Mouse (Mus musculus) neural tube, embryonic 15.5 days (tissue): Measurements from ENCODE around the gene P2ry6. TPM values are rescaled to one million over a fixed set of nuclear protein-coding genes. Genes with fewer than 3 reads are reported as not detected.
A peak's percentile ranks its signal among the peaks of the same experiment; 100 is the strongest.

ENCODE experiments used
- ATAC-seq: fragments of 200-750 bp; cut with Nextera tagmentation; 2 replicates; pipeline ENCODE4 v1.8.0; 2017; ENCODE audit warnings: mild to moderate bottlenecking, moderate TSS enrichment, moderate library complexity; ENCODE audit not compliant: low FRiP score
- H3K27ac ChIP-seq: fragments of 300-500 bp; sonication (generic); replicated peaks from 2 replicates; pipeline ENCODE4 v1.5.1; 2015; ENCODE audit warnings: mild to moderate bottlenecking, inconsistent platforms
- H3K27me3 ChIP-seq: fragments of 300-500 bp; sonication (generic); replicated peaks from 2 replicates; pipeline ENCODE4 v1.6.1; 2015; ENCODE audit warnings: inconsistent platforms
- H3K36me3 ChIP-seq: fragments of 300-500 bp; sonication (generic); 2 replicates; pipeline ENCODE4 v1.6.1; 2015; ENCODE audit warnings: inconsistent platforms
- H3K4me1 ChIP-seq: fragments of 300-500 bp; sonication (generic); 2 replicates; pipeline ENCODE4 v1.6.1; 2015; ENCODE audit warnings: inconsistent platforms
- H3K4me2 ChIP-seq: fragments of 300-500 bp; sonication (generic); 2 replicates; pipeline ENCODE4 v1.6.1; 2015; ENCODE audit warnings: inconsistent platforms, mild to moderate bottlenecking, moderate library complexity
- H3K4me3 ChIP-seq: fragments of 300-500 bp; sonication (generic); replicated peaks from 2 replicates; pipeline ENCODE4 v1.5.1; 2015; ENCODE audit warnings: mild to moderate bottlenecking, inconsistent platforms
- H3K9ac ChIP-seq: fragments of 300-500 bp; sonication (generic); replicated peaks from 2 replicates; pipeline ENCODE4 v1.6.1; 2015; ENCODE audit warnings: mild to moderate bottlenecking, inconsistent platforms
- H3K9me3 ChIP-seq: fragments of 300-500 bp; sonication (generic); replicated peaks from 2 replicates; pipeline ENCODE4 v1.6.1; 2016; ENCODE audit warnings: inconsistent platforms
- WGBS: fragments of 180-500 bp; shearing (Covaris S2); methylation state at CpG from one replicate; pipeline ENCODE4 v1.1.7; 2015; ENCODE audit warnings: mixed read lengths; 5-methylcytosine and 5-hydroxymethylcytosine counted together
- polyA plus RNA-seq: library from polyadenylated mRNA; unstranded; fragments of >200 nt; fragmentation: Nextera tagmentation; extraction: Ambion mirVana; gene quantifications from 2 replicates; pipeline ENCODE4 v1.2.1, GENCODE M21; 2015

Gene P2ry6
- polyA plus RNA-seq, 1 experiment from 2014 or later: 4.1 TPM

DNA sequence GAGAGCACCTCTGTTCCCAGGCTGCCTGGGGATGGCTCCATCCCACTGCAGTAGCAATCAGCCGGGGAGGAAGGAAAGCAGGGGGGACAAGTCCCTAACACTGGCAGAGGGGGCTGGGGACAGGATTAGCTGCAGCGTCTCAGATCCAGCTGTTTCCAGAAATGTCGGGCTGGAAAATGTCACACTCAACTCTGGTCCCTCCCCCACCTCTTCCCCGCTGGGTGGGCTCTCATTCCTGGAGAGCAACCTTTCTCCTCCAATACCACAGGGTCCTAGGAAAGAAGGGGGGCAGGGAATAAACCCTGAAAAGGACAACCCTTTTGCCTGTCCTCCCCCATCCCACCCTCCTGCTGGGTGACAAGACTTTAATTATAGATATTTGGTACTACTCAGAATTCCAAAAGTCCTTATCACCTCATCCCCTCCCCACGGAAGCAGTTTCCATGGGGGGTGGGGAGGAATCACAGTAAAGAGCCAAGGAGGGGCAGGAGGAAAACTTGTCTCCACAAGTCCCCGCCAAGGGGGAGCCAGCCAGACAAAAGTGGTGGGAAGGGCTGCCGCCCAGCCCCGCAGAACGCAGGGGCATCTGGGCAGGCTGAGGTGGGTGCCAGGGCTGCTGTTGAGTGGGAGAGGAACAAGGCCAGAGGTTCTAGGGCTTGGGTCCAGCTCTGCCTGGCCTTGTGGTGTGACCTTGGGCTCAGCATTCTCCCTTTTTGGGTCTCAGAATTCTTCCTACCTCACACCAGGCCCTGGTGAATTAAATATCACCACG lies 49.6 kb downstream of the P2ry6 start:
- peak overlapping the region; percentile 74 for H3K4me2 ChIP-seq

DNA sequence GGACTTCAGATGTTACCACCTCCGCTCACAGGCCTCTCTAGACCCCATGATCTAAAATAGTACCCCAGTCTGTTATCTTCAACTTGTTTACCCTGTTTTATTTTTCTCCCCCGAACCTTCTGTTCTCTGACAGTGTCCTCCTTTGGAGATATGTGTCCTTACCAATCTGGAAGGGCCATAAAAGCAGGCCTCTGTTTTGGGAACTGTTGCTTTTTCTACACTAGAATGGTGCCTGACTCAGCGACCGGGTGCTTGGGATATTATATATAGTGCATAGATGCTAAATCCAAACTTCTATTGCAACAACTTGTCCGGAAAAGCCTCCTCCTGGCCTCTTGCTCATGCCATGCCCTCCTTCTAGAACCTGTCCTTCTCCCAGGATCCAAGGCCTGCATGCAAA lies 50.2 kb downstream of the P2ry6 start:
- Histone ChIP-seq H3K27me3 (0 out of 2 replicates have a peak, but pooled peaks cover 5% of the 10 kb centered on the region), H3K36me3 (no peaks in the 10 kb centered on the region), H3K9ac (no peak overlapping the region), H3K4me2 (peak overlapping the region; percentile 74), H3K9me3 (no peaks in the 10 kb centered on the region), H3K27ac (no peak overlapping the region), H3K4me3 (no peak overlapping the region), H3K4me1 (peaks cover 66% of the 10 kb centered on the region)
- 91% methylated on average over 5 of the region's 5 CpGs for WGBS
- ATAC-seq: no peak

More for the DNA sequence above, 49.6 kb downstream of the P2ry6 start:
- H3K4me1 ChIP-seq: peaks cover 64% of the 10 kb centered on the region
- H3K36me3 ChIP-seq: no peaks in the 10 kb centered on the region
- WGBS: 39% methylated on average over 10 of the region's 10 CpGs
- H3K27ac ChIP-seq: no peak overlapping the region
- H3K27me3 ChIP-seq: 0 out of 2 replicates have a peak, but pooled peaks cover 9% of the 10 kb centered on the region
- no peak overlapping the region for H3K4me3 ChIP-seq
- ATAC-seq: no peak
- H3K9ac ChIP-seq: no peak overlapping the region
- no peaks in the 10 kb centered on the region for H3K9me3 ChIP-seq

DNA sequence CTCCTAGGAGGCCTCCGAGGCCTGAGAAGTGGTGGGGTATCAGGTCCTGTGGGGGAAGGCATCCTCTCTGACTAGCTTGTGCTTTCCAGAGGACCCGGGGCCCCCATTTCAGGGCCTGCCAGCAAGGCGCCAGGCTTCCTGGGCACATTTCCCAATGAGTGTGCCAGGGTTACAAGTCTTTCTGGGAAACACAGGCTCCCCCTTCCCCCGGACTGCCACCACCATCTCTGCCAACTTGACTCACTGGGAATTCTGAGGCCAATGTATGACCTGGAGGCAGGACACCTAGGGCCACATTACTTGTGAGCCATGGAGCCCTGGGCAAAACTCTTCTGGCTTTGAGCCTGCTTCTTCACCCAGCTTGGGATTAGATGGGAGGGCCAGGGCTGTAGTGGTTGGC lies 51.5 kb downstream of the P2ry6 start:
- Histone ChIP-seq H3K9me3 (no peaks in the 10 kb centered on the region), H3K9ac (no peak overlapping the region), H3K4me1 (peaks cover 69% of the 10 kb centered on the region), H3K4me2 (no peak overlapping the region), H3K4me3 (no peak overlapping the region), H3K27ac (peak overlapping the region; percentile 64), H3K36me3 (no peaks in the 10 kb centered on the region), H3K27me3 (no peaks in the 10 kb centered on the region)
- ATAC-seq: no peak
- 77% methylated on average over 4 of the region's 4 CpGs for WGBS

DNA sequence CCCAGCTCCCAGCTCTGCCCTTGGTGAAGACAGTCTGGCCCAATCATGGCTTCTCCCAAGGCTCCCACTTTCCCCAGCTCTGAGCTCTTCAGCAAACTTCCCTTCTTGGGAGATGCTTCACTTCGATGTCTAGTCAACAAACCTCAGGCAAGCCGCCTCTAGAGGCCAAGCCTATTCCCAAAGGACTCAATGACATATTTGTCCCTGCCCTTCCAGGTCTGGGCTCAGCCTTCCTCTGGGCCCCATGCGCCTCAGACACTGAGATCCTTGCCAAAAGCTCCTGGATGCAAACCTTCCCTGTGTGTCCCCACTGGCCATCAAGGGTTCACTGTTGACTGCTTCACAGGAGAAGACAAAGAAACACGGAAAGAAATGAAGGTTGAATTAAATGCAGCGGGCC lies 53.2 kb downstream of the P2ry6 start:
- Histone ChIP-seq H3K27ac (no peak overlapping the region), H3K4me2 (no peak overlapping the region), H3K9me3 (no peaks in the 10 kb centered on the region), H3K27me3 (no peaks in the 10 kb centered on the region), H3K9ac (no peak overlapping the region), H3K4me3 (no peak overlapping the region), H3K36me3 (no peaks in the 10 kb centered on the region), H3K4me1 (peaks cover 64% of the 10 kb centered on the region)
- no peak for ATAC-seq
- WGBS: 88% methylated on average over 5 of the region's 5 CpGs

DNA sequence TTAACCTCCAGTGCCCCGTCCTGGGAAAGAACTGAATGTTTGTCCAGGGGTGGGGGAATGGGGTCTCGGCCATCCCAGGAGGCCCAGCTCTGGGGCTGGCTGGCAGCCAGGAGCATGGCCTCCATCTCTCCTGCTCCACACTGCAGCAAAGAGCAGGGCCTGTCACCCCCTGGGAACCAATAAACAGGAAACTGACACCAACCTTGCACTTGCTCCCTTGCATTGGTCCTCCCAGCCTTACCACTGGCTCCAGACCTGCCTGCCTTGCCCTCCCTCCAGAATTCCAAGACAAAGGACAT lies 54.7 kb downstream of the P2ry6 start:
- H3K4me2 ChIP-seq: no peak overlapping the region
- peaks cover 62% of the 10 kb centered on the region for H3K4me1 ChIP-seq
- 18% methylated on average over 2 of the region's 2 CpGs for WGBS
- peak overlapping the region; percentile 51; the same call in 1 of the 2 replicates for H3K27ac ChIP-seq
- no peaks in the 10 kb centered on the region for H3K9me3 ChIP-seq
- no peaks in the 10 kb centered on the region for H3K36me3 ChIP-seq
- H3K4me3 ChIP-seq: no peak overlapping the region
- ATAC-seq: no peak
- no peak overlapping the region for H3K9ac ChIP-seq
- no peaks in the 10 kb centered on the region for H3K27me3 ChIP-seq

DNA sequence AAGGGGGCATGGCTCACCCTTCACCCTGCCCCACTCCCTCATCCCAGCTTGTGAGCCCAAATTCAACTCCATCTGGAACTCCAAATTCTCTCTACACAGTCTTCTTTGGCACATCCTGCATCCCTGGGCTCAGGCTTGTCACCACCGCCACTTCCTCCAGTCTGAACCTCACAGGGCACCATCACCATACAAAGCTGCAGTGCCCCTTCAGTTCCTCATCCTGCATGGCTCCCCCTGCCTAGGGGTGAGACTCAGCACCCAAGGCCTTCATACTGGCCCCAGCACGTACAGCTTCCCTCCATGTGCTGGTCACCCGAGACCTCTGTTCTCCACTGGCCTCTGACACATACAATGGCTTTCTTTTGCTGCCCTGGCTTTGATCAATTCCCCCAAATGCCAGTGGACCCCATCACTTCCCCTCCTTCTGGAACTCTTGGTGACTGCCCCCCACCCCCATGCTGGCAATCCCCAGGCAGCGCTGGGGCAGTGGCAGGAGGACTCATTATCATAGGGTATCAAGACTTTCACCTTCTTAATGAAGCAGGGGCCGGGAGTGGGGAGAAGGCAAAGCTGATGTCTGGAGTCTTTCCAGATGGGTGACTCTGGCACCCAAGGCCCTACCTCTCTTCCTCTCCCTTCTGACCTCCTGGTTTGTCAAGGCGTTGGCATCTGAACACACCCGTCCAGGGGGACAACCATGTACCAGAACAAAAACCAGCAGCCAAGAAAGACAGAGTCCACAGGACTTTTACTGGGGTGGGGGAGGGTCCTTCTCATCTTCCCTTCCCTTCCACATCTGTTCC lies 55.2 kb downstream of the P2ry6 start:
- Histone ChIP-seq H3K27ac (peak overlapping the region; percentile 51), H3K9me3 (no peaks in the 10 kb centered on the region), H3K4me2 (no peak overlapping the region), H3K27me3 (no peaks in the 10 kb centered on the region), H3K36me3 (no peaks in the 10 kb centered on the region), H3K4me1 (peaks cover 56% of the 10 kb centered on the region), H3K9ac (no peak overlapping the region), H3K4me3 (no peak overlapping the region)
- 60% methylated on average over 7 of the region's 7 CpGs for WGBS
- ATAC-seq: no peak

DNA sequence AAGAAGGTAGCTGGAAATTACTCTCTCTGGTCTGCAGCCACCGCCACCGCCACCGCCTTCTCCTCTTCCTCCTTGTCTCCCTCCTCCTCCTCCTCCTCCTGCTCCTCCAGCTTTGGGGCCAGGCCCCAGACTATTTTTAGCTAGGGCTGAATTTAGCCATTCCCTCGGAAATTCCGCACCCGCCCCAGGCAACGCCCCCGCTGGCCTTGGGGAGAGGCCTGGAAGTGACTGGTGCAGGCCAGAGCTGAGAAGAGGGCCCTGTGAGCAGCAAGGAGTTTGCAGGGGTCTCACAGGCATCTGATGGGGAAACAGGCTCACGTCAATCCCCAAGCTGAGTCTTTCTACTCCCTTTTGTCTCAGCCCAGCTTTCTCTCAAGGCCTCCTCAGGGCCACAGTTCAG lies 56.3 kb downstream of the P2ry6 start:
- Histone ChIP-seq H3K36me3 (no peaks in the 10 kb centered on the region), H3K9me3 (no peaks in the 10 kb centered on the region), H3K4me2 (no peak overlapping the region), H3K4me3 (no peak overlapping the region), H3K27me3 (no peaks in the 10 kb centered on the region), H3K4me1 (peaks cover 52% of the 10 kb centered on the region), H3K9ac (no peak overlapping the region), H3K27ac (no peak overlapping the region)
- no peak for ATAC-seq
- 60% methylated on average over 9 of the region's 9 CpGs for WGBS

DNA sequence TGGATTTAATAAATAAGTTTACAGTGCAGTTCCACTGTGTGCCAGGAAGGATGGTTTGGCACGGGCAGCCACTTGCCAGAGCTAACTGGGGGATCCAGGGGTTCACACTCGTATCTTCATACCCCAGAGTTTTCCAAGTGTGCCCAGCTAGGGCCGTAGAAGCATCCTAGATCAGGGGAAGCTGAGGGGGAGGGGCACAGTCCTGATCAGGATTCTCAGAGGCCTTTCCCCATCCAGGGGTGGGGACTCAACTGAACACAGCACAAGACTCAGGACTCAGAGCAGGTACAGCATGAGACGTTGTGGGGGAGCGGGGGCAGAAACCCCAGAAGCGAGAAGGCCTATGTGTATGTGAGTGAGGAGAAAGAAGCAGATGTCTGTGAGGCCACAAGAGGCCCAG lies 56.7 kb downstream of the P2ry6 start:
- Histone ChIP-seq H3K27me3 (no peaks in the 10 kb centered on the region), H3K36me3 (no peaks in the 10 kb centered on the region), H3K4me3 (no peak overlapping the region), H3K4me1 (peaks cover 48% of the 10 kb centered on the region), H3K27ac (no peak overlapping the region), H3K9ac (no peak overlapping the region), H3K9me3 (no peaks in the 10 kb centered on the region), H3K4me2 (no peak overlapping the region)
- no peak for ATAC-seq
- 76% methylated on average over 6 of the region's 6 CpGs for WGBS

DNA sequence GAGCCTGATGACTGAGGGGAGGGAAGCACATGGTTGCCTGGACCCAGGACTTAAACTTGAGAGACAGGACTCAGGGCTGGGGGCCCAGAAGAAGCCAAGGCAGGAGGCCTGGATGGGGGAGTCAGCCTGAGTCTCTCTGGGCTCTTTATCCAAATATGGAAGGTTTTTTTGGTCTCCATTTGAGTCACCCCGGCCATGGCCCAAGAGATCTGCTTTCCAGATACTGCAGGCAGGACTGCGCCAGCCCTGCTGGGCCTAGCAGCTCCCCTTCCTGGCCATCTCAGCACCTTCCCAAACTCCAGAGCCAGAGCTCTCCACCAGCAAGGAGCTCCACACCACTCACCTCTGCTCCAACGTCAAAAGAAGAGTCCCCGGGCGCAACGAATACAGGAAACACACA lies 57.9 kb downstream of the P2ry6 start:
- H3K4me2 ChIP-seq: no peak overlapping the region
- no peaks in the 10 kb centered on the region for H3K36me3 ChIP-seq
- no peak overlapping the region for H3K9ac ChIP-seq
- H3K4me3 ChIP-seq: no peak overlapping the region
- H3K27me3 ChIP-seq: no peaks in the 10 kb centered on the region
- no peak overlapping the region for H3K27ac ChIP-seq
- H3K4me1 ChIP-seq: peaks cover 49% of the 10 kb centered on the region
- WGBS: 84% methylated on average over 6 of the region's 6 CpGs
- no peak for ATAC-seq
- H3K9me3 ChIP-seq: no peaks in the 10 kb centered on the region

DNA sequence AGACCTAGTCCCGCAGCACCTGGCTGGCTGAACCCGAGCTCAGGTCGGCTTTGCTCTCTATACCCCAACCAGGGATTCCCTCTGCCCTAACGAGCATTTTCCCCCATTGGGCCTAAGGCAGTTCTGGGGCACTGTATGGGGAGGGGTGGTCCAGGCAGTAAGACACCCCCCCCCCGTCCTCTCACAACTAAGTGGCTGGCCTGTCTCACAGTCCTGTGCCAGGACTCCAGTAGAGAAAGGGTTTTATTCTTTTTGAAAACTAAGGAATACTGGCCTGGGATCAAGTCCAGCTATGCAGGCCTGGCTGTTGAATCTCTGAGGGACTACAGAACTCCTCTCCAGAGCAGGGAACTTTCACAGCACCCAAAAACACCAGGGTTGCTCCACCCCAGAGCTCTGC lies 59.2 kb downstream of the P2ry6 start:
- ATAC-seq: no peak
- Histone ChIP-seq H3K36me3 (no peaks in the 10 kb centered on the region), H3K4me1 (peaks cover 58% of the 10 kb centered on the region), H3K4me2 (no peak overlapping the region), H3K27me3 (no peaks in the 10 kb centered on the region), H3K9ac (no peak overlapping the region), H3K27ac (peak overlapping the region; percentile 48; the same call in 1 of the 2 replicates), H3K9me3 (no peaks in the 10 kb centered on the region), H3K4me3 (no peak overlapping the region)
- WGBS: 74% methylated on average over 5 of the region's 5 CpGs

DNA sequence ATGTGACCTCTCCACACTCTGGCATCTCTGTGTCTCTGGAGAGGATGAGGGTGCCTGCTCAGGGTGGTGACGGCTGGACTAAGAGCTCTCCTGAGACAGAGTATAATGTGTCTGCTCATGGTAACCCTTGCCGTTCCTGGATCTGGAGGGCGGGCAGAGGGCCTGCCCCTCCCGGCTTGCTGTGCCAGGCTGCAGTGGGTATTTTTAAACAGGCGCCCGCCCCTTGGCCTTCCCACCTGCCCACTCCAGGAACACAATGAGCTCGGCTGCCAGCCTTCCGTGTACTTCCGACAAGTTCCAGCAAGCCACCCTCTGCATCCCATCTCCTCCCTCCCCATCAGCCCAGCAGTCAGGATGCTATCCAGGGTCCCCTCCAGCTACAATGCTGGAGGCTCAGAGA lies 62.7 kb downstream of the P2ry6 start:
- no peak overlapping the region for H3K4me2 ChIP-seq
- no peaks in the 10 kb centered on the region for H3K27me3 ChIP-seq
- ATAC-seq: no peak
- H3K9me3 ChIP-seq: no peaks in the 10 kb centered on the region
- H3K4me1 ChIP-seq: peaks cover 44% of the 10 kb centered on the region
- H3K4me3 ChIP-seq: no peak overlapping the region
- no peak overlapping the region for H3K27ac ChIP-seq
- no peak overlapping the region for H3K9ac ChIP-seq
- H3K36me3 ChIP-seq: no peaks in the 10 kb centered on the region
- WGBS: 45% methylated on average over 9 of the region's 9 CpGs

DNA sequence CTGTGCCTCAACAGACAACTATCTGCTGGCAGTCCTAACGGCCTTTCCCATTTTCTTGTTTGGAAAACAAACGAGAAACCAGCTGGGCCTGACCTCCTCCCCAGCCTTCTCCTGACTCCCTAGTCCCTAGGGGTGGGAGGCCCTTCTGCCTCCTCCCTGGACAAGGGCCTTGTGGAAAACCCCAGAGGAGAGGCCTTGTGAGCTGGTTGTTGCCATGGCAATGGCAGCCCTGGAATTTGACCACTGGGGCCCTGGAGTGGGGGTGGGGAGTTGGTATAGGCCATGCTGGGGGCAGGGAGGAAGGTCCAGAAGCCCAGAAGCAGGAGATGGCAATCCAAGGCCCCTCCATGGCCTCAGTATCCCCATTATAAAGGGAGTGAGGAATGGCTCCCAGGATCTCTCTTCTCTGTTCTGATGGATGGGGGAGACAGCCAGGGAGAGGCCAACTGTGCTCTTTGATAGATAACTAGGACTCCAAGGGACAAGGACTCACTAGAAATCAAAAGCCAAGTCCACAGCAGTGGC lies 63.1 kb downstream of the P2ry6 start:
- no peaks in the 10 kb centered on the region for H3K27me3 ChIP-seq
- H3K9ac ChIP-seq: no peak overlapping the region
- no peak overlapping the region for H3K4me2 ChIP-seq
- no peaks in the 10 kb centered on the region for H3K36me3 ChIP-seq
- no peak overlapping the region; the same call in 1 of the 2 replicates for H3K27ac ChIP-seq
- 9% methylated on average over 2 of the region's 2 CpGs for WGBS
- ATAC-seq: no peak
- no peaks in the 10 kb centered on the region for H3K9me3 ChIP-seq
- H3K4me3 ChIP-seq: no peak overlapping the region
- peaks cover 41% of the 10 kb centered on the region for H3K4me1 ChIP-seq
